Mouse (Mus musculus): ENCODE data around the gene Gli1. TPM values are rescaled to one million over a fixed set of nuclear protein-coding genes. Genes with fewer than 3 reads are reported as not detected.

Gene Gli1
- polyA plus RNA-seq (2015; fragmentation: Nextera tagmentation; extraction: Ambion mirVana): 0.04 TPM in 2 replicates

DNA sequence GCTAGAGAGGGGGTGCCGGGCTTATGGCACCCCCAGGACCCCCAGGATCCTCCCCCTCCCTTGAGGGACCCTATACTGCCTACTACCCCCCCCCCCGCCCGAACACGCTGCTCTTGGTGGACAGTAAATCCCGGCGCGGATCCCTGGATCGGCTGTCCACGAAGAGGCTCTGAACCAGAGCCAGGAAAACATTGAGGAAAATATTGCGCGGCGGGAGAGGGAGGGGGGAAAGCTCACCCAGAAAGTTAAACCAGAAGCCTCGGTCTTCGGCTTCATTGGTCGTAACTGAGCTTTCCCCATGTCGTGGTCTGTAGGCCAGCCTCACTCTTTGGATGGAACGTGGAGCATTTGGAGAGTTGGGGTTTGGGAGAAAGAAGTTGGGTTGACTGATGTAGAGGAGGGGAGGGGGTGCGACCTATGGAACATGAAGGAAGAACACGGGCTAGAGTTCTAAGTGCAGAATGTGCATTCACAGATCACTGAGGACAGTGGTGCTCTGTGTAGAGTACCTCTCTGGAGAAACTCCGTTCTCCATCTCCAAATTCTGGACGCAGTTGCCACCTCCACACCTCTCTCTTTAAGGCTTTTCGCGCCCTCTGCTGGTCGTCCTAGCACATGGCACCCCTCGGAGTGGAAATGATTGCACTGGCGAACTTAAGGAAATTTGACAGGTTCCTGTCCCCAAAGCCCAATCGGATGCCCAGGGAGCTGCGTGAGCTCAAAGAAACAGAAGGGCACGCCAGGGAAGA lies at the start of gene Gli1:
Gli1 (minus strand) TSS at position 84 of the 749 bp plus-strand sequence.
- Histone ChIP-seq H3K9me3 (ENCODE audit: low read length) (no peaks in the 10 kb centered on the region), H3K27me3 (ENCODE audit: insufficient read depth, low read length) (peaks cover 38% of the 10 kb centered on the region), H3K4me2 (ENCODE audit: low read depth, low read length) (peak within 1 kb of the TSS; percentile 62), H3K27ac (ENCODE audit: low read depth) (no peak within 1 kb of the TSS), H3K36me3 (replicated peaks; ENCODE audit: insufficient read depth, low read length) (no peaks in the 10 kb centered on the region), H3K4me1 (ENCODE audit: insufficient read depth) (peaks cover 18% of the 10 kb centered on the region), H3K4me3 (ENCODE audit: low read depth, low read length) (peak within 1 kb of the TSS; percentile 24), H3K9ac (replicated peaks) (no peak within 1 kb of the TSS)
- DNase-seq (peak; percentile 88), ATAC-seq (peak; percentile 63)
- TF ChIP-seq CTCF (IDR thresholded peaks at IDR 0.05; ENCODE audit: low read depth) (peak; percentile 93), EP300 (IDR thresholded peaks at IDR 0.05; ENCODE audit: low read depth) (no peak)
- under 1% methylated on average over 29 of the region's 29 CpGs for WGBS (ENCODE audit: insufficient replicate concordance)

DNA sequence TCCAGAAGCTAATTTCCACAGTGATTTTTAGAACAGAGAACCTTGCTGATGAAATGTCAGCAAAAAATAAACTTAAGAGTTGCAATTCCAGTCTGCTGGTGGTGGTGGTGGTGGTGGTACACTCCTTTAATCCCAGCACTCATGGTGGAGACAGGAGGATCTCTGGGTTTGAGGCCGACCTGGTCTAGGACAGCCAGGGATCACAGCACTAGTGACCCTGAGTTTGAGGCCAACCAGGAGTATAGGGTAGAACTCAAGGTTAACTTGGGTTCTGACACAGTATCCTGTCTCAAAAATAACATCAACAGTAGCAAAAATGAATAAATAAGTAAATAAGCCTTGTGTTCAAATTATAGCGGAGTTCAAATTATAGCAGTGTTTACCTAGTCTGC lies 40.0 kb upstream of the Gli1 start:
- Histone ChIP-seq H3K9me3 (ENCODE audit: low read length) (no peaks in the 10 kb centered on the region), H3K36me3 (replicated peaks; ENCODE audit: insufficient read depth, low read length) (no peaks in the 10 kb centered on the region), H3K27ac (ENCODE audit: low read depth) (peak overlapping the region; percentile 99), H3K4me3 (ENCODE audit: low read depth, low read length) (peak overlapping the region; percentile 55), H3K4me2 (ENCODE audit: low read depth, low read length) (peak overlapping the region; percentile 76), H3K9ac (replicated peaks) (peak overlapping the region; percentile 97; the same call in 1 of the 2 replicates), H3K27me3 (ENCODE audit: insufficient read depth, low read length) (no peaks in the 10 kb centered on the region), H3K4me1 (ENCODE audit: insufficient read depth) (peaks cover 22% of the 10 kb centered on the region)
- ATAC-seq (no peak), DNase-seq (no peak)
- WGBS (ENCODE audit: insufficient replicate concordance): 53% methylated on average over 2 of the region's 2 CpGs
- TF ChIP-seq CTCF (IDR thresholded peaks at IDR 0.05; ENCODE audit: low read depth) (no peak), EP300 (IDR thresholded peaks at IDR 0.05; ENCODE audit: low read depth) (no peak)

DNA sequence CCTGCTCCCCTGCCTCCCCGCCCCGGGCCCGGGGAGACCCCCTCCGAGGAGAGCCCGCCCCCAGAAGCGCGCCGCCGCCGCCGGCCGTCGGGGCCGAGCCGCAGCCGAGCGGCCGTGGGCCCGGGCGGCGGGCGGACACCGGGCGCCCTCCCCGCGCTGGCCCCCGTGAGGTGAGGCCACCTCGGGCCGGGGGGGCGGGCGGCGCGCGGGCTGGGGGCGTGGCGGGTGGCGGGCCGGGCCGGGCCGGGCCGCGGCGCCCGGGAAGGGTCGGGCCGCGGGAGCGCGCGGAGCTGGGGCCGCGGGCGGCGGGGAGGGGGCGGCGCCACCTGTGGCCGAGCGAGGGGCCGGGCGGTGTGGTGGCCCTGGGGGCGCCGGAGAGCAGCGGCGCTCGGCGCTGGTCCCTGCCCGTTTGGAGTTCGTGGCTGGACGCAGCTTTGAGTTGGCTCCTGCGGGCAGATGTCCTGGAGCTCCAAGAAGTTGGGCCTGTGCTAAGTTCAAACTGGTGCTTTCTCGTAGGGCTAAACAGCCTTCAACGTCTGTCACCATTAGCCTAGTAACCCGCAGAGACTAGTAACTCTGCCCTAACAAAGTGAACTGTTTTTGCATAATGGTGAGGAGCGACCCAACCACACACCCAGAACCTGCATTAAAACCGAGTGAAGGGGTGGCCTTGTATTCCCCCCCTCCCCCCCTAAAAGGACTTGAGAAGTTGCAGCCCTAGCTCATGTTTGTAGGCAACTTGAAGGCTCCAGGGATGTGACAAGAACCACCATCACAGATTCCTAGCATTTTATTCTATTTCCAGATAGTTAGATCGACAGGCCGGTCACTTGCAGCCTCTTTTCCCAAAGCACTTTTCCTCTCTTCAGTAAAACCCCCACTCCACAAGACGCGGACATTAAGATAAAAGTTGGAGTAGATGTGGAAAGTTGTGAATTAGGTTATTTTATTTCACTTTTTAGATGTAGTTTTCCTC lies 39.3 kb upstream of the Gli1 start:
- Histone ChIP-seq H3K9ac (replicated peaks) (peak overlapping the region; percentile 97), H3K36me3 (replicated peaks; ENCODE audit: insufficient read depth, low read length) (no peaks in the 10 kb centered on the region), H3K9me3 (ENCODE audit: low read length) (no peaks in the 10 kb centered on the region), H3K4me3 (ENCODE audit: low read depth, low read length) (peak overlapping the region; percentile 55), H3K4me1 (ENCODE audit: insufficient read depth) (peaks cover 22% of the 10 kb centered on the region), H3K27me3 (ENCODE audit: insufficient read depth, low read length) (no peaks in the 10 kb centered on the region), H3K27ac (ENCODE audit: low read depth) (peak overlapping the region; percentile 99), H3K4me2 (ENCODE audit: low read depth, low read length) (peak overlapping the region; percentile 76)
- ATAC-seq (peak; percentile 73), DNase-seq (peak; percentile 76)
- WGBS (ENCODE audit: insufficient replicate concordance): 3% methylated on average over 32 of the region's 79 CpGs
- TF ChIP-seq CTCF (IDR thresholded peaks at IDR 0.05; ENCODE audit: low read depth) (peak; percentile 15; the same call in 1 of the 2 replicates), EP300 (IDR thresholded peaks at IDR 0.05; ENCODE audit: low read depth) (no peak)

DNA sequence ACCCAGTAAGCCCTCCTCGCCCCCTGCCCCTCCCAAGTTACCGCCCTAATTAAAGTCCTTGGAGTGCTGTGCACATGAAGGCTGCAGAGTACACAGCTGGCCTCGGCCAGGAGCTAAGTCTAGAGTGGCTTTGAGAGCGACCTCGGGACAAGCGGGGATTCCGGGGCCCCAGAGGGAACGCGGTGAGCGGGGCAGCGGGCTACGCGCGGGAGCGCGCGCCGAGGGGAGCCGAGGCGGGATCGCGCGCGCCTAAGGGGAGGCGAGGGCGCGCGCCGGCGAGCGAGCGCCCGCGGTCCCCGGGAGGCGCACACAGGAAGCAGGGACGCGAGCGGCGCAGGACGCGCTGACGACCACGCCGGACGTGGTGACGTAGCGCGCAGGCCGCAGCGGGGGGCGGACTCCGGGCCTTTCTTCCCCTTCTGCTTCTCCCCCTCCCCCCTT lies 38.5 kb upstream of the Gli1 start, which contains the start of gene R3hdm2:
R3hdm2 (plus strand) TSS at position 77 of the 441 bp plus-strand sequence.
- TF ChIP-seq CTCF (IDR thresholded peaks at IDR 0.05; ENCODE audit: low read depth): no peak
- TF ChIP-seq EP300 (IDR thresholded peaks at IDR 0.05; ENCODE audit: low read depth): no peak
- H3K27ac ChIP-seq (ENCODE audit: low read depth): peak within 1 kb of the TSS; percentile 99
- H3K27me3 ChIP-seq (ENCODE audit: insufficient read depth, low read length): no peaks in the 10 kb centered on the region
- DNase-seq (peak; percentile 94), ATAC-seq (peak; percentile 97)
- no peaks in the 10 kb centered on the region for H3K36me3 ChIP-seq (replicated peaks; ENCODE audit: insufficient read depth, low read length)
- peak within 1 kb of the TSS; percentile 55 for H3K4me3 ChIP-seq (ENCODE audit: low read depth, low read length)
- 0% methylated on average over 26 of the region's 53 CpGs for WGBS (ENCODE audit: insufficient replicate concordance)
- no peaks in the 10 kb centered on the region for H3K9me3 ChIP-seq (ENCODE audit: low read length)
- peaks cover 17% of the 10 kb centered on the region for H3K4me1 ChIP-seq (ENCODE audit: insufficient read depth)
- H3K4me2 ChIP-seq (ENCODE audit: low read depth, low read length): peak within 1 kb of the TSS; percentile 76
- H3K9ac ChIP-seq (replicated peaks): peak within 1 kb of the TSS; percentile 97

DNA sequence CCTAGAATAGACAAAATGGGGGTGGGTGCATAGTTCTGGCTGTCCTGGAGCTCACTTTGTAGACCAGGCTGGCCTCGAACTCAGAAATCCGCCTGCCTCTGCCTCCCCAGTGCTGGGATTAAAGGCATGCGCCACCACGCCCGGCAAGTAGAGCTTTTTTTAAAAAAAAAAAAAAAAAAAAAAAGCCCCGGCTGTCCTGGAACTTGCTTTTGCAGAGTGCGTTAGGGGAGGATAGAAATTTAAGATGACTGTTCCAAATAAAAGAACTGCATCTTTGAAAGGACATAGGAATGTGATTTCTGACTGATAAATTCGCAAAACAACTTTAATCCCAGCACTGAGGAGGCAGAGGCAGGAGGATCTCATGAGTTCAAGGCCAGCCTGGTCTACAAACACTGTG lies 37.9 kb upstream of the Gli1 start:
- Histone ChIP-seq H3K4me2 (ENCODE audit: low read depth, low read length) (peak overlapping the region; percentile 76), H3K4me3 (ENCODE audit: low read depth, low read length) (peak overlapping the region; percentile 55), H3K9me3 (ENCODE audit: low read length) (no peaks in the 10 kb centered on the region), H3K9ac (replicated peaks) (peak overlapping the region; percentile 97), H3K27ac (ENCODE audit: low read depth) (peak overlapping the region; percentile 99), H3K36me3 (replicated peaks; ENCODE audit: insufficient read depth, low read length) (no peaks in the 10 kb centered on the region), H3K27me3 (ENCODE audit: insufficient read depth, low read length) (no peaks in the 10 kb centered on the region), H3K4me1 (ENCODE audit: insufficient read depth) (peaks cover 16% of the 10 kb centered on the region; the same call in 1 of the 2 replicates)
- WGBS (ENCODE audit: insufficient replicate concordance): 78% methylated on average over 8 of the region's 8 CpGs
- no peak for ATAC-seq
- no peak for DNase-seq
- TF ChIP-seq CTCF (IDR thresholded peaks at IDR 0.05; ENCODE audit: low read depth) (no peak), EP300 (IDR thresholded peaks at IDR 0.05; ENCODE audit: low read depth) (no peak)

Measured in liver, postnatal 0 days (tissue).